Mouse (Mus musculus): ENCODE measurements around the gene Prok1.
A peak's percentile ranks its signal among the peaks of the same experiment; 100 is the strongest.

Prok1 gene

DNA sequence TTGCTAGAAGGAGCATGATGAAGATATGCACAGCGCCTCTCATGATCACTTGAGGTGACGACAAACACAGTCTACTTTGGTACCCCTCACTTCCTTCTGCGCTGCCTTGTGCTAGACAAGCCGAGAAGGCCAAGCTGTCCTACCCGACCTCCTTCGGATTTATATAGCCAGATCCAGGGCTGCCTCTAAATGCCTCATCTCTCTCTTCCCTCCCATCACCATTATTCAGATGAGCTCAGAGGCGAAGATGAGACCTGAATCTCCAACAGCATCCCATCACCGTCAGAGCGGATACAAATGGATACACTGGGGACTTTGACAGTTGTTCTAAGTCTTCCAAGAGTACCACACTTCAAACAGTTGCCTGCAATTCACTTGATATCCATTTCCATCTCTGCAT, at the start of gene Prok1:
TSS of gene Prok1 (minus strand) at position 101 of the 400 bp plus-strand sequence.
- DNase-seq (ENCODE audit: low spot score): no peak

DNA sequence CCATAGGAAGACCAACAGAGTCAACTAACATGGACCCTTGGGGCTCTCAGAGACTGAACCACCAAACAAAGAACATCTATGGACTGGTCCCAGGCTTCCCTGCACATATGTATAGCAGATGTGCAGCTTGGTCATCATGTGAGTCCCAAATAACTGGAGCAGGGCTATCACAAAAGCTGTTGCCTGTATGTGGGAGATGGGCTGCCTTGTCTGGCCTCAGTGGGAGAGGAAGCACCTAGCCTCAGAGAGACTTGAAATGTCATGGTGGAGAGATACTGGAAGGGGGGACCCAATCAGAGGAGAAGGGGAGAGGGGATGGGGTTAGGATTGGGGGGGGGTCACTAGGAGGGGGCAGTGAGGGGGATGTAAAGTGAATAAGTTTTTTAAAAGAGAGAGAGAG, 47.8 kb upstream of the Prok1 start:
- DNase-seq (ENCODE audit: low spot score): no peak

DNA sequence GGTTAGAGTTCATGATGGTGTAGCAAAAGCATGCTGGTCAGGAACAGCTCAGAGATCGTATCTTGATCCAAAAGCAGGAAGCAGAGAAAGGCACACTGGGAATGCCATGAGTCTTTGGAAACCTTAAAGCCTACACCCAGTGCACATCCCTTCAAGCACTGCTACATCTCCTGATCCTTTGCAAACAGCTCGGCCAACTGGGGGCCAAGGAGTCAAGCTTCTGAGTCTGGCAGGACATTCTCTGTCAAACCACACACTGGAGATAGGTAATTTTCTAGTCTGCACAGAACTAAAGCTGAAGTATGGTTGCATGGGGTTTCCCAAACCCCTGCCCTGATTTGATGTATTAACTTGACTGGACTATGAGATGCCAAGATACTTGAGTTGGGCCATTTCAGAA, 46.6 kb upstream of the Prok1 start:
- no peak for DNase-seq (ENCODE audit: low spot score)

DNA sequence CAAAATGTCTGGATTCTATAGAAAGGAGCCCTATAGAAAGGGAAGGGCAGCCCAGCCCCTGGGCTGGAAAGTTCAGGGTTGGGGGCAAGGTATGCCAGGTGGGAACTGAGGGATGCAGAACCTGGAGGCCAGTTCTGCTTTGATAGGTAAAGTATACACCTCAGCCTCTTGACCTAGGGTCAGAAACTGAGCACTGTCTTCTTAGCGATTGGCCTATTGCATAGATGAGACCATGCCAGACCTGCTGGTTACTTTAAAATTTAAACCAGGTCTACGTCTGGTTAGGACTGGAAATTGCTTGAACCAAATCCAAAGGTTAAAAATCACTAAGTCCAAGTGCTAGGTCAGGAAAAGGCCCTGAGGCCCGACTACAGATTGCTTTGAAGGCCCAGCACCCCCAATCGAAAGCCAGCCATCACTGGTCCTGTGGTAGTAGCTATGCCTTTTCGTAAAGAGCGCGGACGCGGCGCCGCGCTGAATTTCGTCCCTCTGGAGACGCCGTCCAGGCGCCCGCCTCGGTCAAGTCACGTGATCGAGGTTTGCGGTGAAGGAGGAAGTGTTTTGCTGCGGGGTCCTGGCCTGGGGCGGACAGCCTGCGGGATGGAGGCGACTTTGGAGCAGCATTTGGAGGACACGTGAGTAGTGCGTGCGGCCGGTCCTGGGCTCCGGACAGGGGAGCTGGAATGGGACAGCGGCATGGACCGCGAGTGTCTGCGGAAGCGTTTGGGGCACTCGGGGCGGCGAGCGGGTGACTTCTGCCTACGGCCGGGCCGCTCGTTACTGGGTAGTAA, 39.2 kb upstream of the Prok1 start, which contains the start of gene Lamtor5:
TSS of gene Lamtor5 (plus strand) at position 380 of the 791 bp plus-strand sequence.
- DNase-seq (ENCODE audit: low spot score): peak; percentile 93

DNA sequence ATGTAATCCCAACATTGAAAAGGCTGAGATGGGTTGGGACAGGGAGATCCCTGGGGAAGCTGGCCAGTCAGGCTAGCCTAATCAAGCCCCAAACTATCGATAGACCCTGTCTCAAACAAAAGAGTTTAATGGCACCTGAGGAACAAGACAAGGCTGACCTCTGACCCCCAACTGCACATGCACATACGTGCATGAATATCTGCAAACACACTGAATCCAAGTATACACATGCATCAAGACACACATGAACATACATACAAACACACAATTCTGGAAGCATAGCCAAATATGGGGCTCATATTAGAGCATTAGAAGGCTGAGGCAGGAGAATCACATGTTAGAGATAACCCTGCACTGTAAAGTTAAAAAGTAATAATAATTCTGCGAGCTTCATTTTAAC, 37.1 kb upstream of the Prok1 start:
- DNase-seq (ENCODE audit: low spot score): no peak

DNA sequence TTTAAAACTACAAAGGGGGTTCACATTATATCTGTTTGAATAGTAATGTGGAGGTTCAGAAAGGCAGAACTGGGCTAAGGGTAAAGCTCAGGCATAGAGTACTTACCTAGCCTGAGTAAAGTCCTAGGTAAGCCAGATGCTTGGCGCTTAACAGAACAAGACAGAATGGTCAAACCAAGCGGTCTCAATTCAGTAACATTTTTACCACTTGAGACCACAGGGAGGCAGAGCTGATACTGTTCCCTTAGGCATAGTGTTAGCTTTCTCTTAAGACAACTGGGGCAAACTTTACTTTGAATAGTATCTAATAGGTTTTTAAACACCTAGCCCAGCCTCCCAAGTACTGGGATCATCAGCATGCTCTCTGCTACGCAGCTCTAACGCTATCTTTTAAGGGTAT, 36.5 kb upstream of the Prok1 start:
- DNase-seq (ENCODE audit: low spot score): peak; percentile 12

DNA sequence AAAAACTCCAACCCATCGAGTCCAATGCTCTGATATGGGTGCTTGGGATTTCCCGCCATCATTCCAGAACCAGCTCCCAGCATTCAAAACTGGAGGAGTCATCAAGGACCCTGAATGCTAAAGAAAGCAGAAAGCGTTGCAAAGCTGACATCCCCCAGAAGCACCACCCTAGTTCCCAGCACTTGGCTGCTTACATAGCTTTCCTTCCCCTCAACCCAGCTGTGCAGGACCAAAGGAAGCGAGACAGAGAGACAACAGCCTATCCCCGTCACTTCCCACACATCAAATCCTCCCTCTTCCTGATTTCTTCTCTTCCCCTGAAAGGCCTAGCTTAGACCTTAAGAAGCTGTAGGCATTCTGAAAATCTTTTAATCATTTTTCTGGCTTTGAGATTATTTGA, 35.8 kb upstream of the Prok1 start:
- no peak for DNase-seq (ENCODE audit: low spot score)

DNA sequence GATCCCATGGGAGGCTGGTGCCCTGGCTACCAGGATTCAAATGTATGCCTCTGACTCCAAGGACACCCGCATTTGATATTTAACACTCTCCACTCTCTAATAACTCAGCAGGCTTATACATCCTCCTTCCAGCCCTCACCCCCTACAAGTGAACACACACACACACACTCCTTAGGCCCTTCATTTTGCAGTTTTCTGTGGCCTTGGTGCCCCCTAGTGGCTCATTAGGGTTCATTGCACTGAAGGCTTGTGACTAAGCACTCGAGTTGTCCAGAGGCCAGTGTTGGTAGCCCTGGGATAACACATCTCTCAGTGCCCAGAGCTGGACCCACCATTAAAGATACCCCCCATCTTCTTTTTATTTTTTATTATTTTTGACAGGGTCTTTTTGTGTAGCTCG, 34.3 kb upstream of the Prok1 start:
- DNase-seq (ENCODE audit: low spot score): peak; percentile 86

DNA sequence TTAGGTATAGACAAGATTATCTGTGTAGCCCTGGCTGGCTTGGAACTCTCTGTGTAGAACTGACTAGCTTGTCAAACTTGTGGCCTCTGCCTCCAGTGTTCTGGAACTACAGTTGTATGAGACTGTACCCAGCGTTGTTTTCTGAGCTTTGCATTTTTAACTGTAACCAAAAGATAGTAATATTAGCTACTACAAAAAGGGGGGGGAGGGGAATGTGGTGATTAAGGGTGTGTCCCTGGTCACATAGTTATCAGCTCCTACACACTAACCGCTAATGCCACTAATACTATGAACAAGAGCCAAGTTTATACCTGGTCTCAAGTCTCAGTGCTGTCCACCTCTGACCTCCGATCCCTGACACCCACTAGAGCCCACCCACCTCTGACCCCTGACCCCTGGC, 32.9 kb upstream of the Prok1 start:
- DNase-seq (ENCODE audit: low spot score): no peak

DNA sequence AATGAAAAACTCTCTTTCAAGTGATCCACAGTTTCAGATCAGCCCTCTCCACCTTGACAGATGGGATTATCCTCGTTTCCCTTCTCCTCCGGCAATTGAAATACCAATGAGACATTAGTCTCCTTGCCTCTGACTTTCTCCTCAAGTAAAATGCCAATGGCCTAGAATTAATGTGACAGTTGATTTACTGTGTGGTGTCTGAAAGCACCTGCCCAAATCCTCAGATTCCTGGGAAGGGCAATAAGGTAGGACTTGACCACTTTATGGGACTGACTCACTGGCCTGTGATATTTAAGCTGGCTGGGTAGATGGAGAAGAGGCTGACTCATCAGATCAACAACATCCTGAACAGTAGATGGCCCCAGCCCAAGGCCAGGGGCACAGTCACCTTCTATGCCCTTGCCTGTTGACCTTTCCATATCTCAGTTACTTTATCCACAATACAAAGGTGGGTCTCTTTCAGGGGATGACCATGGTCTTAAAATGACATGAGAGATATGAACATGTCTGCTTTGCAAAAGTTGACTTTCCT, 27.4 kb upstream of the Prok1 start:
- no peak for DNase-seq (ENCODE audit: low spot score)

DNA sequence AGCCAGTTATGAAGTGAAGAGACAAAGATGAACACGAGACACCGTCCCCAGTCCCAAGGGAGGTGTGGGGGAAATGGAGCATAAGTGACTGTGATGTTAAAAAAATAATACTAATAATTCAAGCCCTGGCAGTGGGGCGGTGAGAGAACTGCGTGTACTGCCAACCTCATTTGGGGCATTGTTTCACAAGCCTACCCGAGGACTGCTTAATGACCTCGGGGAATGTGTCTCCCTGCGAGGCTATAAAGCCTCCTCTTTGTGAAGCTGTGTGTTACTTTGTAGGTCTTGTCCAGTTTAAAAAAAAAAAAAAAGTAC, 22.3 kb upstream of the Prok1 start:
- DNase-seq (ENCODE audit: low spot score): peak; percentile 55

DNA sequence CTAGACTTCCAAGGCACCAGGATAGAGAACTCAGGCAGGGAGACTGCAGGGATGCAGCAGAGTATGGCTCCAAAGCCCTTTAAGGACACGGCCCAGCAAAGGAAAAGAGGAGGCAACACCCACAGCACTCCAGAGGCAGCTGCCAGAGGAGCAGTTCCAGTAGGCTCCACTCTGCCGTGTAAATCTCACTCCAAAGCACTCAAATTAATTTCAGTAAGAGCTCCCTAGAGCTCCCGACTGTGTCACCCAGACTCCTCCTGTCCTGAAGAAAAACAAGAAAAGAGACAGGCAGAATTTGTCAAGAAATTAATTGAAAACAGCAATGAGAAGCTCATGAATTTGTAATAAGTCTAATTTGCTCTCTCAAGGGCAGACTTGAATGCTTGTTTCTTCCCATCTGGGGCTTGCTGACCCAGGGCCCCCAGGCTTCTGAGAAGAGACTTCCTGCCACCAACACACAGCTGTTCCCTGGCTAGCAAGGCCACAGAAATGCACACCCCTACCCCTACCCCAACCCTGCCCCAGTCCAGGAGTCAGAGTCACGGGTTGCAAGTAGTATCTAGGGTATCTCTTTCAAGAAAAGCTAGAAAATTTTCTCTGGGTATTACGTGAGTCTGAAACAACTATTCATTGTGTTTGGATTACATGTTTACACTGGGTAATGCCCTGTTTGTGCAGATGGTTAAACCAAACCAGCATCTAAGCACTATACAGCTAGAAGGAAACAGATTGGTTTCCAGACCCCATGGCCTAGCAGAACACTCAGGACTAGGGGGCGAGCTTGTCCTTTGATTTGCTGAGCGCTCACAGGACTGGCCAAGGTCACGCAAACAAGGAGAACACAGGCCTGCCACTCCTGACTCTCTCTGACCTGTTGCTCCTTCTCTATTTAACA, 21.7 kb upstream of the Prok1 start:
- peak; percentile 25 for DNase-seq (ENCODE audit: low spot score)

DNA sequence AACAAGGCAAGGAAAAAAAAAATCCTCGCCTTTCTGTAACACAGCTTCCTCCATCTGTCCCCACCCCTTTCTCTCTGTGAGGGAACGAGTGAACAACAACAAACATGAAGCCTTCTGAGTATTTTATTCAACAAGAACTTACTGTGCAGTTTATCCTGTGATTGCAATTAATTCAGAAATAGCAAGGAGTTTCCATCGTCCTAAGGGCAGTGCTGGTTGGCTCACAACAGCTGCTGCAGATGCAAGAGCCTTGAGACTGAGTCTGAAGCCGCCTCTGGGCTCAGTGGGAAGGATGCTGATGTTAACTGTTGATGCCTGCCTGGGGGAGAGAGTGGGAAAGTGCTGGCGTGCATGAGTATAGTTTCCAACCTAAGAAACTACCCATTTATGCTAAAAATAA, 18.4 kb upstream of the Prok1 start:
- DNase-seq (ENCODE audit: low spot score): no peak

DNA sequence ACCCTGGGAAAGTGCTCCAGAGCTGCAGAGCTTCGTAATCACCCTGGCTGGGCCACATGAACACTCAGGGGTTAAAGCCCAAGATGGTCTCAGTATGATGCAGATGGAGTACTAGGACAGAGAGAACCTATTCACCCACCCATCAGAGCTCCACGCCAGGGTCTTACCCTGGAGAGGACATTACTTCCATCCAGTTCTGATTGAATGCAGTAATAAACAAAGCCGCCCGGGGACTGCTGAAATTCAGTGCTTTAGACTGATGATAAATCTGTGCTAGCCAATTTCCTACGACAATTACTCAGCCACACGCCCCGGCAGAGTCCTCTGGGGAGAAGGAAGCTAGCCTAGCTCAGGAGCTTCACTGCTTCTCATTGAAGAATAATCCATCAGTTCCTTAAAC, 17.2 kb upstream of the Prok1 start:
- no peak for DNase-seq (ENCODE audit: low spot score)

DNA sequence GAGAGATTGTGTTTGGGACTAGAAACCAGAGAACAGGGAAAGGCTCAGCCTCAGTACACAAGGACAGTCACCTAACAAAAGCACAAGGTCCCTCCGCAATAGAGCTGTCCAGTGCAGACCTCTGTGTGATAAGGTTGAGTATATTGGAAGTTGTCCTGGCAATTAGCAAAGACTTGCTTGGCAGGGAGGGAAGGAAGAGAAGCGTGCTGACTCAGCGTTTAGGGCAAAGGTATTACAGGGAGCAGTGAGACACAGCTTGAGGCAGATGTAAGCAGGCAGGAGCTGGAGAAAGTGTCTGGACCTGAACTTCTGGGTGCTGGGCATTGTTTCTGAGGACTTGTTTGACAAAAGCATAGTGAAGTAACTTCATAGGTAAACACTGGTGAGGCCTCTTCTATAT, 16.5 kb upstream of the Prok1 start:
- DNase-seq (ENCODE audit: low spot score): no peak

DNA sequence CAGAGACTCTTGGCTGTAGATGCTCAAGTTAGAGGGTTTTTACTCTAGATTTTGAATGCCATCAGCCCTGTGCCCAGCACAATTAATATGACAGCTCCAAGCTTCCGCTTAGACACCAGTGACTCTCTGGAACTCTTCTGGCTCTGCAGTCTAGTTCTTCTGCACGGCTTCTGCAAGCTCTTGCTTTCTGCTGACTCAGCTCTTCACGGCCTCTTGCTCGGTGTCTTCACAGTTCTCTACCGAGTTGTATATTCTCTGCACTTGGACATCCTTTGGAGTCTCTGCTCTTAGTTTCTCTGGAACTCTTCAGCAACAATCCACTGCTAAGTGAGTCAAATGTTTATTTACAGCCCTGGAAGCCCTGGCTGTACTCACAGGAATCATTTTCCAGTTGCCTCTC, 14.4 kb upstream of the Prok1 start:
- no peak for DNase-seq (ENCODE audit: low spot score)

DNA sequence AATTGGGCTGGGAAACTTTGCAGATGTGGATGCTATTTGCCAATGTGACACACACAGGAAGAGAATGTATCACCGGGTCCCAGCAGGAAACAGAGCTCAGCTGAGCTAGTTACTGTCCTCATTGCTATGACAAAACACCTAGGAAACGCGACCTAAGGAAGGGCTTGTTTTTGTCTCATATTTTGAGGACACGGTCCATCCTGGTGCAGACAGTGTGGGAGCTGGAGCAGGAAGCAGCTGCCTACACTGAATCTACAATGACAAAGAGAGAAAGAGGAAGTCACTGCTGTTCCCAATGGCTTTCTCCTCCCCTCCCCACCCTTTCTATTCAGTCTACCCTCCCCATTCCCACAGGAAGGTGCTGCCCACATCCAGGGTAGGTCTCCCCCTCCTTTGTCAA, 12.5 kb upstream of the Prok1 start:
- DNase-seq (ENCODE audit: low spot score): no peak

DNA sequence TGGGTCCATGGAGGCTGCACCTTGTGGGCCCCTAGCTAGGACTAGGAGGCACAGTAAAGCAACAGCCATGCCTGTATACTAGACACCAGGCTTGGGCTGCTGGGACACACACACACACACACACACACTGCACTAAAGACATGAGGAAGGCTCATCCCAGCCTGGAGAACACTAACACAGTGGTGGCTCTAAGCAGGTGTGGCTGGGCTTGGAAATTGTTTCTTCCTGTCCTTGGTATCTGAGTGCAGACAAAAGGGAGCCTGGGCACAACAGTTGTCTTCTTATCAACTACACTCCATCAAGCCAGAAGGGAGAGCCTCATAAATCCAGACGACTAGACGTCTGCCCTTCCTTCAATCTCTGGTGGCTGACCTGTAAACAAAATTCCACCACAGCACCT, 10.8 kb upstream of the Prok1 start:
- no peak for DNase-seq (ENCODE audit: low spot score)

DNA sequence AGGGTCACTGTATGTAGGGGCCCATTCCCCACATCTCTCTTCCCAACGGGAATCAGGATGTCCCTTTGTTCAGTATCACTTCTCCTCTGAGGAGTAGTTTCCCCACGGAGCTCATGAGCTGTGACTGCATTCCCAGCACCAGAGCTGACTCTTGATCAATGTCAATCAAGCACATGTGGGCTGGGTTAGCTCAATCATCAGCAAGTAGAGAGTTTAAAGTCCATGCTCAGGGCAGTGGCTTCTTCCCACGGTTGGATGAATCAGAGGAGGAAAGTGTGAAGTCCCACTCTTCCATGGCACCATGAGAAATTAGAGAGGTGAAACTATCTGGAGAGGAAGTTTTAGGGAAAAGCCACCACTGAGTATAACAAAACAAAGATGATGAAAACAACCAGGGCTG, 9.5 kb upstream of the Prok1 start:
- DNase-seq (ENCODE audit: low spot score): no peak

DNA sequence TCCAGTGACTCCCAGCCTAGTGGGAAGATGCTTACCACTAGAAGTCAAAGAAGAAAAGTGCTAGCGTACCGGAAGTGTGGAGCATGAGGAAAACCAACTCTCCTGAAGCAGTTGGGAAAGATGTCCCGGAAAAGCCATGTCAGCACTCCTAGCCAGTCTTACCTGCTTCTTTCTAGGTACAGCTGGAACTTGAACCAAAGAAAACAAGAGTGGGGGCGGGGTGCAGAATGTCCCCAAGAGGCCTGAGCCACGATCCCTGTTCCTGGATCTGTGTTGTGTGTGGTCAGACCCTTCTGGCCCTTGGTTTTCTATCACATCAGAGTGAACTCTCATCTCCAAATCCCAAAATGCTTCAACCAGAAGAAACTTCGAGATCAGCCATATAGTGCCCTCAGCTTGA, 7.4 kb upstream of the Prok1 start:
- no peak for DNase-seq (ENCODE audit: low spot score)

DNA sequence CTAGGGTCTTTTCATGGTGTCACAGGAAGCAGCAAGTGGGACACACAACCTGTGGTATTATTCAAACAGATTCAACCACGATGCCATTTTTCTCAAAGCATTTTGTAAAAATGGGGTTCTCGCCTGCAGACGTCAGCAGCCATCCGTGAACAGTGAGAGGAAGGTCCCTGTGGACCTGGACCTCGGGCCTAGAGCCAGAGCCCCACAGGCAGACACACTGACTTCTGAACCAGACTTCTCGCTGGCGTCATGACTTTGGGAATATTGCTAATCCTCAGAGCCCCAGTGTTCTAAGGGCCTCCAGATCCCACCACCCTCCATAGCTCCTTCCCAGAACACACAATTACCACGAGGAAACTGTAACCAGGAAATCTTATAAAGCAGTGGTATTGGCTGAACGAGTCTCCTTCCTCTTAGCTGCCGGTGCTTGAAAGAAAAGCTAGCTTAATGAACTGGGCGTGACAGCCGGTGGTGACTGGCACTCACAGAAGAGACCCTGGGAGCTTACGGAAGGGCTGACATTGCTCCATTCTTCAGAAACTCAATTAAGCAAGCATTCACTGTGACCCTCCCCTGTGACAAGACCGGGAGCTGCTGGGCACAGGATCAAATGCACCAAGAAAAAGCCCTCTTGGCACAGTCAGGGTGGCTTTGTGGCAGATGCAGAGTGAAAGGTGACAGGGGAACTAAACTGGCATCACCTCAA, 2.0 kb upstream of the Prok1 start:
- DNase-seq (ENCODE audit: low spot score): peak; percentile 26

DNA sequence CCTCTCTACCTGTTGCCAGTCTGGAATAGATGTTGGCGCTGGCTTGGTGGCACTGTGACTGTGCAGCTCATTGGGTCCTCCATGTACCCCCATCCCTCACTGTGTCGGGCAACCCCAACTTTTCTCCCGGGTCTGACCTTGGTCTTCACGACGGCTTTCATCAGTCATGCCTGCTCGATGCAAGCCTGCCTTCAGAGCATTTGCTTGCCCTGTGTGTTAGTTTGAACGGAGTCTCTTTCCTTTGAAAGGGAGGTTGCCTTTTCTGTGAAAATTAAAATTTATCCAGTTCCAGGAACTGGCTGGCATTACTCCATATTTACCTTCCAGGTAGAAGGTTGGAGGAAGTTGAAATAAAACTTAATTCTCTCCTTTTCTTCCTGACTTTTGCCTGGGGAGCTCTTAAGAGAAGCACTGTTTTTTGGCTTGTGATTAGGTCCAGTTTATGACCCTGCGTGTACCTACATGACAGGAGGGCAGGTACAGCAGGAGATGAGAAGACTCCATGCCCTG, 981 bp downstream of the Prok1 start:
- DNase-seq (ENCODE audit: low spot score): no peak

All from retina, embryonic 14.5 days (tissue).